Mouse (Mus musculus) lung, postnatal 0 days (tissue): ENCODE data around the gene Ptgir.

Source experiments
- CTCF ChIP-seq: IDR thresholded peaks from 2 replicates; pipeline ENCODE4 v1.5.1; 2016; ENCODE audit warnings: antibody characterized with exemption, mild to moderate bottlenecking
- EP300 ChIP-seq: IDR thresholded peaks from 2 replicates; pipeline ENCODE4 v1.6.1; 2016; ENCODE audit warnings: antibody characterized with exemption, mild to moderate bottlenecking, control low read depth

- TF ChIP-seq CTCF (no peak), EP300 (no peak)
These were observed 31.2 kb upstream of the Ptgir start, which contains the start of gene Dact3 for GRCm38 (mm10) chr7:16875310-16875325.
